Mouse (Mus musculus) kidney, postnatal 0 days (tissue): ENCODE results near the gene Smtn. TPM values are rescaled to one million over a fixed set of nuclear protein-coding genes. Genes with fewer than 3 reads are reported as not detected.

ENCODE experiments used
- ATAC-seq: fragments of 200-750 bp; cut with Nextera tagmentation; replicated peaks from 2 replicates; pipeline ENCODE4 v1.8.0; 2017; ENCODE audit warnings: low read depth, moderate number of reproducible peaks, moderate TSS enrichment, moderate library complexity; ENCODE audit not compliant: low FRiP score
- DNase-seq: peaks from one replicate; pipeline ENCODE4 v3.0.0-alpha.2; 2016; ENCODE audit warnings: low spot score
- H3K27ac ChIP-seq: fragments of 300-500 bp; sonication (generic); 2 replicates; pipeline ENCODE4 v1.5.1; 2014; ENCODE audit warnings: mild to moderate bottlenecking
- H3K27me3 ChIP-seq: fragments of 300-500 bp; sonication (generic); 2 replicates; pipeline ENCODE4 v1.6.1; 2014; ENCODE audit warnings: low read length, mixed read lengths; ENCODE audit not compliant: insufficient read depth
- H3K36me3 ChIP-seq: fragments of 300-500 bp; sonication (generic); 2 replicates; pipeline ENCODE4 v1.6.1; 2014; ENCODE audit warnings: low read length, mixed read lengths; ENCODE audit not compliant: insufficient read depth
- H3K4me1 ChIP-seq: fragments of 300-500 bp; sonication (generic); replicated peaks from 2 replicates; pipeline ENCODE4 v1.6.1; 2014; ENCODE audit warnings: antibody characterized with exemption, low read length, mixed read lengths; ENCODE audit not compliant: insufficient read depth
- H3K4me2 ChIP-seq: fragments of 300-500 bp; sonication (generic); 2 replicates; pipeline ENCODE4 v1.6.1; 2014; ENCODE audit warnings: mild to moderate bottlenecking, low read length, moderate library complexity, mixed read lengths
- H3K4me3 ChIP-seq: fragments of 300-500 bp; sonication (generic); replicated peaks from 2 replicates; pipeline ENCODE4 v1.5.1; 2014; ENCODE audit warnings: low read depth, low read length
- H3K9ac ChIP-seq: fragments of 300-500 bp; sonication (generic); 2 replicates; pipeline ENCODE4 v1.6.1; 2014; ENCODE audit warnings: low read depth, low read length
- H3K9me3 ChIP-seq: fragments of 300-500 bp; sonication (generic); replicated peaks from 2 replicates; pipeline ENCODE4 v1.6.1; 2016; ENCODE audit warnings: low read length, inconsistent platforms, mixed read lengths
- CTCF ChIP-seq: IDR thresholded peaks from 2 replicates; pipeline ENCODE4 v1.5.1; 2016; ENCODE audit warnings: antibody characterized with exemption, low read depth, mild to moderate bottlenecking, moderate library complexity
- WGBS: fragments of 180-500 bp; shearing (Covaris S2); extraction: QIAGEN DNeasy Blood & Tissue Kit; methylation state at CpG from one replicate; pipeline ENCODE4 v1.1.7; 2014; 5-methylcytosine and 5-hydroxymethylcytosine counted together
- polyA plus RNA-seq: library from polyadenylated mRNA; unstranded; fragments of >200 nt; fragmentation: Nextera tagmentation; extraction: Ambion mirVana; gene quantifications from 2 replicates; pipeline ENCODE4 v1.2.1, GENCODE M21; 2015

Gene Smtn
- polyA plus RNA-seq, 1 experiment from 2014 or later: 86.4 TPM

DNA sequence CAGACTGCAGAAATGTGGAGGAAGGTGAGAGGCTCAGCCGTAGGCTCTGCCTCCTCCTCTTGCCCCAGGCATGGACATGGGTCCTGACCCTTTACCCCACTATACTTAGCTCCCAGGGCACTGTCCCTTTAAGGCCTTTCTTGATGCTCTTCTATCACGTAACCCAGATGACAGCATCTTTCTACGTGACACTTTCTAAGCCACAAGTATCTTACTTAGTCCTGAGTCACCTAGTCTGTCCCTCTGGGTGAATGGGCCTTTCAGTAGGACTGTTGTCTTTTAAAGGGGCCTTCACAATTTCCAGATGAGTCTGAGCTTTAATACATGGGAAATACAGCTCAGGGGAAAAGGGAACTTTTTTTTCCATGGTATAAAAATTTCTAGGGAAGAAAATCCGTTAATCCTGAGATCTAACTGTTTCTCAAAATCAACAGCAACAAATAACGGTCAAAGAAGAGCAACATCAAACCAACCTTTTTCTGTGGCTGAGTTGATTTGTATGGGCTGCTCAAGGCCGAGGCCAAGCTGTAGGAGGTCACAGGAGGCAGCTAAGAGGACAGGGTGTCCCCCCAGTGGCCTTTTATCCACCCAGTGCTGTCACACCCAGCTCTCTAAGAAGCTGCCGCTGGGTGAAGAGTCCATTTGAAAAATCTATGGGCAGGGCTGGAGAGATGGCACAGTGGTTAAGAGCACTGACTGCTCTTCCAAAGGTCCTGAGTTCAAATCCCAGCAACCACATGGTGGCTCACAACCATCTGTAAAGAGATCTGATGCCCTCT lies 40.1 kb upstream of the Smtn start:
- TF ChIP-seq CTCF: no peak
- no peak overlapping the region for H3K4me3 ChIP-seq
- peaks cover 2% of the 10 kb centered on the region; the same call in 1 of the 2 replicates for H3K4me1 ChIP-seq
- H3K4me2 ChIP-seq: no peak overlapping the region
- WGBS: 62% methylated on average over 7 of the region's 7 CpGs
- no peak overlapping the region for H3K9ac ChIP-seq
- no peak for ATAC-seq
- H3K36me3 ChIP-seq: no peaks in the 10 kb centered on the region
- no peaks in the 10 kb centered on the region for H3K27me3 ChIP-seq
- H3K27ac ChIP-seq: no peak overlapping the region
- H3K9me3 ChIP-seq: no peaks in the 10 kb centered on the region
- DNase-seq: no peak

GRCm38 (mm10) chr11:3578050-3578725 lies 37.8 kb upstream of the Smtn start:
- Histone ChIP-seq H3K4me2 (no peak overlapping the region), H3K4me1 (peaks cover 18% of the 10 kb centered on the region; the same call in 1 of the 2 replicates), H3K36me3 (no peaks in the 10 kb centered on the region), H3K27me3 (no peaks in the 10 kb centered on the region), H3K9me3 (no peaks in the 10 kb centered on the region), H3K4me3 (no peak overlapping the region), H3K27ac (no peak overlapping the region), H3K9ac (no peak overlapping the region)
- TF ChIP-seq CTCF: no peak
- 78% methylated on average over 10 of the region's 10 CpGs for WGBS
- no peak for DNase-seq
- no peak for ATAC-seq

GRCm38 (mm10) chr11:3575238-3575637 lies 34.8 kb upstream of the Smtn start:
- peak; percentile 79 for DNase-seq
- WGBS: 31% methylated on average over 3 of the region's 3 CpGs
- Histone ChIP-seq H3K36me3 (no peaks in the 10 kb centered on the region), H3K27ac (peak overlapping the region; percentile 90), H3K4me2 (0 out of 2 replicates have a peak overlapping the region, but pooled peaks have one; percentile 10), H3K9me3 (no peaks in the 10 kb centered on the region), H3K4me3 (no peak overlapping the region), H3K9ac (no peak overlapping the region), H3K4me1 (peaks cover 32% of the 10 kb centered on the region), H3K27me3 (no peaks in the 10 kb centered on the region)
- peak; percentile 34; the same call in 1 of the 2 replicates for ATAC-seq
- TF ChIP-seq CTCF: no peak

- WGBS: 6% methylated on average over 9 of the region's 9 CpGs
- Histone ChIP-seq H3K27ac (peak overlapping the region; percentile 90), H3K4me3 (no peak overlapping the region), H3K9me3 (no peaks in the 10 kb centered on the region), H3K4me2 (no peak overlapping the region), H3K9ac (no peak overlapping the region), H3K27me3 (no peaks in the 10 kb centered on the region), H3K36me3 (no peaks in the 10 kb centered on the region), H3K4me1 (peaks cover 32% of the 10 kb centered on the region)
- ATAC-seq: peak; percentile 86
- no peak for TF ChIP-seq CTCF
- peak; percentile 96 for DNase-seq
These were observed 32.7 kb upstream of the Smtn start for GRCm38 (mm10) chr11:3573092-3573491.

GRCm38 (mm10) chr11:3572181-3572580 lies 31.8 kb upstream of the Smtn start:
- no peak for TF ChIP-seq CTCF
- ATAC-seq (no peak), DNase-seq (no peak)
- no peaks in the 10 kb centered on the region for H3K9me3 ChIP-seq
- H3K4me2 ChIP-seq: no peak overlapping the region
- no peaks in the 10 kb centered on the region for H3K36me3 ChIP-seq
- peak overlapping the region; percentile 90; the same call in 1 of the 2 replicates for H3K27ac ChIP-seq
- WGBS: 79% methylated on average over 6 of the region's 6 CpGs
- peaks cover 32% of the 10 kb centered on the region for H3K4me1 ChIP-seq
- no peak overlapping the region for H3K9ac ChIP-seq
- H3K4me3 ChIP-seq: no peak overlapping the region
- no peaks in the 10 kb centered on the region for H3K27me3 ChIP-seq

DNA sequence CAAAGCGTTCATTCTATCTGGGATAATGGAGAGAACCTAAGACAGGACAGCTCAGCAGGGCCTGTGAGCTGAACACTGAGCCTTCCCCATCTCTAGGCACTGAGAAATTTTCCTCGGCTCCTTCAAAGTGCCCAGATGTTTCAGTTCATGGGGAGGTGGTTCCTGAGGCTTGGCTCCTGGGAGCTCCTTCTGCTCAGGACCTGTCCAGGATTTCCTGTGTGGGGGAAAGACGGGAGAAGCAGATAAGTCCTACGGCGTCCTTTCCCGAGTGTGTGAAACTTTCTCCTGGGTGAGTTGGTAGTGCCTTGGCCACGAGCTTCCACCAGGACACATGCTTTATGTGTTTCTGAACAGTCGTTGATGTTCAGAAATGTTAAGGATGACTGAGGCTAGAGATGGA lies 29.9 kb upstream of the Smtn start:
- Histone ChIP-seq H3K9ac (no peak overlapping the region), H3K36me3 (no peaks in the 10 kb centered on the region), H3K4me2 (no peak overlapping the region), H3K4me3 (no peak overlapping the region), H3K4me1 (peaks cover 32% of the 10 kb centered on the region), H3K27me3 (no peaks in the 10 kb centered on the region), H3K27ac (no peak overlapping the region), H3K9me3 (no peaks in the 10 kb centered on the region)
- 74% methylated on average over 8 of the region's 8 CpGs for WGBS
- TF ChIP-seq CTCF: no peak
- no peak for DNase-seq
- ATAC-seq: no peak
